Mouse (Mus musculus) lung, embryonic 14.5 days (tissue): ENCODE data around the gene Ifnk. TPM values are rescaled to one million over a fixed set of nuclear protein-coding genes. Genes with fewer than 3 reads are reported as not detected.
A peak's percentile ranks its signal among the peaks of the same experiment; 100 is the strongest.

Experiments
- ATAC-seq: fragments of 200-750 bp; cut with Nextera tagmentation; 2 replicates; pipeline ENCODE4 v1.8.0; 2017; ENCODE audit warnings: mild to moderate bottlenecking, moderate TSS enrichment, moderate library complexity; ENCODE audit not compliant: insufficient read depth
- DNase-seq: peaks from one replicate; pipeline ENCODE4 v3.0.0-alpha.2; 2015
- H3K27ac ChIP-seq: fragments of 300-500 bp; sonication (generic); 2 replicates; pipeline ENCODE4 v1.5.1; 2014; ENCODE audit warnings: low read depth, mild to moderate bottlenecking, moderate library complexity
- H3K27me3 ChIP-seq: fragments of 300-500 bp; sonication (generic); 2 replicates; pipeline ENCODE4 v1.6.1; 2014; ENCODE audit warnings: low read length, control low read depth; ENCODE audit not compliant: insufficient read depth
- H3K36me3 ChIP-seq: fragments of 300-500 bp; sonication (generic); 2 replicates; pipeline ENCODE4 v1.6.1; 2014; ENCODE audit warnings: control low read depth; ENCODE audit not compliant: insufficient read depth
- H3K4me1 ChIP-seq: fragments of 300-500 bp; sonication (generic); 2 replicates; pipeline ENCODE4 v1.6.1; 2014; ENCODE audit warnings: antibody characterized with exemption, control low read depth; ENCODE audit not compliant: insufficient read depth
- H3K4me2 ChIP-seq: fragments of 300-500 bp; sonication (generic); 2 replicates; pipeline ENCODE4 v1.6.1; 2014; ENCODE audit warnings: mild to moderate bottlenecking
- H3K4me3 ChIP-seq: fragments of 300-500 bp; sonication (generic); 2 replicates; pipeline ENCODE4 v1.5.1; 2014; ENCODE audit warnings: low read depth, low read length
- H3K9ac ChIP-seq: fragments of 300-500 bp; sonication (generic); 2 replicates; pipeline ENCODE4 v1.6.1; 2014
- H3K9me3 ChIP-seq: fragments of 300-500 bp; sonication (generic); 2 replicates; pipeline ENCODE4 v1.6.1; 2016; ENCODE audit warnings: low read depth, low read length, control low read depth
- CTCF ChIP-seq: IDR thresholded peaks from 2 replicates; pipeline ENCODE4 v1.5.1; 2016; ENCODE audit warnings: antibody characterized with exemption, low read depth
- WGBS: fragments of 180-500 bp; shearing (Covaris S2); extraction: QIAGEN DNeasy Blood & Tissue Kit; methylation state at CpG from one replicate; pipeline ENCODE4 v1.1.7; 2014; 5-methylcytosine and 5-hydroxymethylcytosine counted together
- polyA plus RNA-seq: library from polyadenylated mRNA; unstranded; fragments of >200 nt; fragmentation: Nextera tagmentation; extraction: Ambion mirVana; gene quantifications from 2 replicates; pipeline ENCODE4 v1.2.1, GENCODE M21; 2014

Ifnk gene
- polyA plus RNA-seq, 1 experiment from 2014 or later, result 0.39 TPM

- Histone ChIP-seq H3K27me3 (no peaks in the 10 kb centered on the region), H3K4me1 (no peaks in the 10 kb centered on the region), H3K36me3 (peaks cover 4% of the 10 kb centered on the region; the same call in 1 of the 2 replicates), H3K27ac (no peak overlapping the region), H3K9ac (no peak overlapping the region), H3K9me3 (no peaks in the 10 kb centered on the region), H3K4me3 (no peak overlapping the region), H3K4me2 (no peak overlapping the region)
- WGBS, result 61% methylated on average over 5 of the region's 5 CpGs
- ATAC-seq, result no peak
- peak; percentile 56 for DNase-seq
- TF ChIP-seq CTCF, result no peak
Measured at GRCm38 (mm10) chr4:35189794-35190193, 37.9 kb downstream of the Ifnk start.

DNA sequence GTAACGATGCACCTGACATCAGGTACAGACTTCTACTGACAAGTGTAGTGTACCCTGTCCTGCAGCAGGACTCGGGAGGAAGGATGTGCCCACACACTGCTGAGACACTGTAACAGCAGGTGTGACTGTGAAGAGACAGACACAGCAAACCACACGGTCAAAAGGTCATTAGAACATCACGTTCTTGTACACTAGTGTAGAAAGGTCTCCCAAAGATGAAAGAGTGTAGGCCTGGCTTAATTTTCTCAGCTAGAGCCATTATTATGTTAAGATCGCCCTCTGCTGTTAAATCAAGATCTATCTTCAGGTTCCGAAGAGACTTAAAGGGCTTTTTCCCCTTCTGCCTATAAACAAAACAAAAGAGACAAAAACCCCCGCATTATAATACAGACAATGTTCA lies 40.9 kb downstream of the Ifnk start:
- ATAC-seq, result peak; percentile 35; the same call in 1 of the 2 replicates
- 37% methylated on average over 7 of the region's 7 CpGs for WGBS
- no peak overlapping the region for H3K9ac ChIP-seq
- H3K27ac ChIP-seq, result no peak overlapping the region
- TF ChIP-seq CTCF, result peak; percentile 42
- H3K36me3 ChIP-seq, result peaks cover 4% of the 10 kb centered on the region; the same call in 1 of the 2 replicates
- no peaks in the 10 kb centered on the region for H3K4me1 ChIP-seq
- H3K9me3 ChIP-seq, result no peaks in the 10 kb centered on the region
- H3K27me3 ChIP-seq, result no peaks in the 10 kb centered on the region
- H3K4me2 ChIP-seq, result no peak overlapping the region
- no peak overlapping the region for H3K4me3 ChIP-seq
- DNase-seq, result peak; percentile 79

- Histone ChIP-seq H3K9ac (no peak overlapping the region), H3K4me2 (no peak overlapping the region), H3K36me3 (peaks cover 22% of the 10 kb centered on the region), H3K27me3 (no peaks in the 10 kb centered on the region), H3K4me3 (no peak overlapping the region), H3K4me1 (no peaks in the 10 kb centered on the region), H3K27ac (no peak overlapping the region), H3K9me3 (no peaks in the 10 kb centered on the region)
- 92% methylated on average over 5 of the region's 5 CpGs for WGBS
- TF ChIP-seq CTCF, result no peak
- ATAC-seq (no peak), DNase-seq (no peak)
Measured at GRCm38 (mm10) chr4:35201700-35202099, 49.8 kb downstream of the Ifnk start.

Other genes starting within 250 kb of the Ifnk start
- gene Mob3b, start 5.4 kb downstream of the Ifnk start, polyA plus RNA-seq, result 14.0 and 14.9 TPM in 2 replicates
- 14.6 and 16.3 TPM in 2 replicates for gene C9orf72, start 74.1 kb downstream of the Ifnk start, polyA plus RNA-seq